Mouse (Mus musculus): ENCODE results near the gene Ifi204. TPM values are rescaled to one million over a fixed set of nuclear protein-coding genes. Genes with fewer than 3 reads are reported as not detected.
"Not testable (repeated sequence)": the region's sequence is repeated elsewhere in the genome, so short reads cannot be mapped to it uniquely, and the experiment has no call there.

Ifi204 gene
- total RNA-seq, 1 experiment, result 0.58 TPM

GRCm38 (mm10) chr1:173742262-173742661, 24.5 kb downstream of the Ifi204 start:
- TF ChIP-seq ZC3H11A (IDR thresholded peaks at IDR 0.05; ENCODE audit: borderline replicate concordance, low read depth, low read length) (no peak), CHD2 (IDR thresholded peaks at IDR 0.05; ENCODE audit: low read depth, low read length) (no peak), ZNF384 (IDR thresholded peaks at IDR 0.05; ENCODE audit: low read depth, low read length) (no peak), MAFK (IDR thresholded peaks at IDR 0.05; ENCODE audit: insufficient read depth, low read depth, low read length) (no peak), HCFC1 (IDR thresholded peaks at IDR 0.05; ENCODE audit: borderline replicate concordance, insufficient read depth, low read length) (no peak)
- DNase-seq (ENCODE audit: low read depth, low spot score), result no peak
- H3K4me3 ChIP-seq (ENCODE audit: insufficient read depth in 1 of 2, low read depth in 1 of 2, low read length in 2 of 2, poor library complexity in 1 of 2, severe bottlenecking in 1 of 2), result no peak overlapping the region
- no peaks in the 10 kb centered on the region for H3K36me3 ChIP-seq (ENCODE audit: control insufficient read depth, insufficient read depth, low read length, poor library complexity, severe bottlenecking)
- no peak overlapping the region for H3K27ac ChIP-seq (ENCODE audit: insufficient read depth, low read depth, low read length, poor library complexity, severe bottlenecking)
- no peaks in the 10 kb centered on the region for H3K9me3 ChIP-seq (ENCODE audit: control insufficient read depth, insufficient read depth, low read depth, low read length)
- H3K4me1 ChIP-seq (ENCODE audit: control insufficient read depth in 2 of 2, insufficient read depth in 2 of 2, low read length in 2 of 2, poor library complexity in 1 of 2), result no peaks in the 10 kb centered on the region
- in situ Hi-C loops (cut with MboI; ENCODE audit: low sequenced_read_pairs in 2 of 2, unreplicated experiment in 2 of 2), result no loop called here
- H3K9ac ChIP-seq (ENCODE audit: insufficient read depth, low read depth, low read length, poor library complexity, severe bottlenecking), result no peak overlapping the region

DNA sequence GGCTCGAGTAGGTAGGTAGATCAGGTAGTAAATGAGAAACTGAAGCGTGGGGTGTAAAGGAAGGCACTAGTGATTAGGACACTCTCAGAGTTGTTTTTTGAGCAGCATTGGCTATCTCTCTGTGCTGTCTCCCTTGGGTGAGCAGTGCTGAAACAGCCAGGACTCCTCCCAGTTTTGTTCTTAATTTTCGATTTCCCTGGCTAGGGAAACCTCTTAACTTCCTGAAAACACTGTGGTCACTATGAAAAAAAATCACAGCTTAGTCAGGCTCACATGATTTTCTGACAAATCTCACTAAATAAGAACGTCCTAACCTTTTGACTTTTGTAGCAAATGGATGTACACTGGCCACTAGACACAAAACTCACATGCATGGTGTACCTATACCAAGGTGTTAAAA, 25.1 kb downstream of the Ifi204 start, which contains the start of gene Ifi207:
TSS of gene Ifi207 (minus strand) at position 92 of the 400 bp plus-strand sequence.
- TF ChIP-seq MAFK (IDR thresholded peaks at IDR 0.05; ENCODE audit: insufficient read depth, low read depth, low read length) (no peak), ZC3H11A (IDR thresholded peaks at IDR 0.05; ENCODE audit: borderline replicate concordance, low read depth, low read length) (no peak), ZNF384 (IDR thresholded peaks at IDR 0.05; ENCODE audit: low read depth, low read length) (no peak), HCFC1 (IDR thresholded peaks at IDR 0.05; ENCODE audit: borderline replicate concordance, insufficient read depth, low read length) (no peak), CHD2 (IDR thresholded peaks at IDR 0.05; ENCODE audit: low read depth, low read length) (no peak)
- in situ Hi-C loops (cut with MboI; ENCODE audit: low sequenced_read_pairs in 2 of 2, unreplicated experiment in 2 of 2), result no loop called here
- DNase-seq (ENCODE audit: low read depth, low spot score), result no peak
- Histone ChIP-seq H3K9ac (ENCODE audit: insufficient read depth, low read depth, low read length, poor library complexity, severe bottlenecking) (no peak within 1 kb of the TSS), H3K4me1 (ENCODE audit: control insufficient read depth in 2 of 2, insufficient read depth in 2 of 2, low read length in 2 of 2, poor library complexity in 1 of 2) (no peaks in the 10 kb centered on the region), H3K4me3 (ENCODE audit: insufficient read depth in 1 of 2, low read depth in 1 of 2, low read length in 2 of 2, poor library complexity in 1 of 2, severe bottlenecking in 1 of 2) (no peak within 1 kb of the TSS), H3K9me3 (ENCODE audit: control insufficient read depth, insufficient read depth, low read depth, low read length) (no peaks in the 10 kb centered on the region), H3K36me3 (ENCODE audit: control insufficient read depth, insufficient read depth, low read length, poor library complexity, severe bottlenecking) (no peaks in the 10 kb centered on the region), H3K27ac (ENCODE audit: insufficient read depth, low read depth, low read length, poor library complexity, severe bottlenecking) (no peak within 1 kb of the TSS)

GRCm38 (mm10) chr1:173740537-173740936, 26.2 kb downstream of the Ifi204 start:
- Histone ChIP-seq H3K36me3 (ENCODE audit: control insufficient read depth, insufficient read depth, low read length, poor library complexity, severe bottlenecking) (no peaks in the 10 kb centered on the region), H3K4me1 (ENCODE audit: control insufficient read depth in 2 of 2, insufficient read depth in 2 of 2, low read length in 2 of 2, poor library complexity in 1 of 2) (no peaks in the 10 kb centered on the region), H3K4me3 (ENCODE audit: insufficient read depth in 1 of 2, low read depth in 1 of 2, low read length in 2 of 2, poor library complexity in 1 of 2, severe bottlenecking in 1 of 2) (no peak overlapping the region), H3K9ac (ENCODE audit: insufficient read depth, low read depth, low read length, poor library complexity, severe bottlenecking) (no peak overlapping the region), H3K9me3 (ENCODE audit: control insufficient read depth, insufficient read depth, low read depth, low read length) (no peaks in the 10 kb centered on the region), H3K27ac (ENCODE audit: insufficient read depth, low read depth, low read length, poor library complexity, severe bottlenecking) (no peak overlapping the region)
- in situ Hi-C loops (cut with MboI; ENCODE audit: low sequenced_read_pairs in 2 of 2, unreplicated experiment in 2 of 2), result no loop called here
- no peak for TF ChIP-seq CHD2 (IDR thresholded peaks at IDR 0.05; ENCODE audit: low read depth, low read length)
- no peak for TF ChIP-seq ZC3H11A (IDR thresholded peaks at IDR 0.05; ENCODE audit: borderline replicate concordance, low read depth, low read length)
- no peak for TF ChIP-seq HCFC1 (IDR thresholded peaks at IDR 0.05; ENCODE audit: borderline replicate concordance, insufficient read depth, low read length)
- no peak for TF ChIP-seq ZNF384 (IDR thresholded peaks at IDR 0.05; ENCODE audit: low read depth, low read length)
- no peak for TF ChIP-seq MAFK (IDR thresholded peaks at IDR 0.05; ENCODE audit: insufficient read depth, low read depth, low read length)
- no peak for DNase-seq (ENCODE audit: low read depth, low spot score)

GRCm38 (mm10) chr1:173736986-173737385, 29.8 kb downstream of the Ifi204 start:
- DNase-seq (ENCODE audit: low read depth, low spot score), result no peak
- Histone ChIP-seq H3K4me3 (ENCODE audit: insufficient read depth in 1 of 2, low read depth in 1 of 2, low read length in 2 of 2, poor library complexity in 1 of 2, severe bottlenecking in 1 of 2) (no peak overlapping the region), H3K36me3 (ENCODE audit: control insufficient read depth, insufficient read depth, low read length, poor library complexity, severe bottlenecking) (no peaks in the 10 kb centered on the region), H3K4me1 (ENCODE audit: control insufficient read depth in 2 of 2, insufficient read depth in 2 of 2, low read length in 2 of 2, poor library complexity in 1 of 2) (no peaks in the 10 kb centered on the region), H3K9ac (ENCODE audit: insufficient read depth, low read depth, low read length, poor library complexity, severe bottlenecking) (no peak overlapping the region), H3K27ac (ENCODE audit: insufficient read depth, low read depth, low read length, poor library complexity, severe bottlenecking) (no peak overlapping the region), H3K9me3 (ENCODE audit: control insufficient read depth, insufficient read depth, low read depth, low read length) (no peaks in the 10 kb centered on the region)
- in situ Hi-C loops (cut with MboI; ENCODE audit: low sequenced_read_pairs in 2 of 2, unreplicated experiment in 2 of 2), result no loop called here
- TF ChIP-seq CHD2 (IDR thresholded peaks at IDR 0.05; ENCODE audit: low read depth, low read length) (no peak), ZNF384 (IDR thresholded peaks at IDR 0.05; ENCODE audit: low read depth, low read length) (no peak), MAFK (IDR thresholded peaks at IDR 0.05; ENCODE audit: insufficient read depth, low read depth, low read length) (no peak), ZC3H11A (IDR thresholded peaks at IDR 0.05; ENCODE audit: borderline replicate concordance, low read depth, low read length) (no peak), HCFC1 (IDR thresholded peaks at IDR 0.05; ENCODE audit: borderline replicate concordance, insufficient read depth, low read length) (no peak)

- H3K36me3 ChIP-seq (ENCODE audit: control insufficient read depth, insufficient read depth, low read length, poor library complexity, severe bottlenecking); H3K9me3 ChIP-seq (ENCODE audit: control insufficient read depth, insufficient read depth, low read depth, low read length); DNase-seq (ENCODE audit: low read depth, low spot score); H3K9ac ChIP-seq (ENCODE audit: insufficient read depth, low read depth, low read length, poor library complexity, severe bottlenecking); in situ Hi-C loops (cut with MboI; ENCODE audit: low sequenced_read_pairs in 2 of 2, unreplicated experiment in 2 of 2); H3K4me1 ChIP-seq (ENCODE audit: control insufficient read depth in 2 of 2, insufficient read depth in 2 of 2, low read length in 2 of 2, poor library complexity in 1 of 2); H3K4me3 ChIP-seq (ENCODE audit: insufficient read depth in 1 of 2, low read depth in 1 of 2, low read length in 2 of 2, poor library complexity in 1 of 2, severe bottlenecking in 1 of 2); H3K27ac ChIP-seq (ENCODE audit: insufficient read depth, low read depth, low read length, poor library complexity, severe bottlenecking): not testable (repeated sequence)
Measured at GRCm38 (mm10) chr1:173735015-173735414, 31.7 kb downstream of the Ifi204 start.
